Mouse (Mus musculus) bone marrow macrophage, adult 2 months (primary cell): Measurements from ENCODE around the gene Slc25a51. TPM values are rescaled to one million over a fixed set of nuclear protein-coding genes. Genes with fewer than 3 reads are reported as not detected.
"Not testable (repeated sequence)": the region's sequence is repeated elsewhere in the genome, so short reads cannot be mapped to it uniquely, and the experiment has no call there.

Source experiments
- H3K27ac ChIP-seq: 2 replicates; pipeline ENCODE4 v1.5.1; 2012; ENCODE audit warnings: low read depth, low read length; ENCODE audit not compliant: insufficient read depth
- H3K4me1 ChIP-seq: 2 replicates; pipeline ENCODE4 v1.6.1; 2012; ENCODE audit warnings: low read length; ENCODE audit not compliant: control insufficient read depth, insufficient read depth
- H3K4me3 ChIP-seq: 2 replicates; pipeline ENCODE4 v1.5.1; 2012; ENCODE audit warnings: mild to moderate bottlenecking, low read length, moderate library complexity; ENCODE audit not compliant: insufficient read depth
- CTCF ChIP-seq: IDR thresholded peaks from 2 replicates; pipeline ENCODE4 v1.5.1; 2012; ENCODE audit warnings: low read depth, mild to moderate bottlenecking, low read length, moderate library complexity
- POLR2A ChIP-seq: IDR thresholded peaks from 2 replicates; pipeline ENCODE4 v1.6.1; 2012; ENCODE audit warnings: mild to moderate bottlenecking, low read depth, low read length, borderline replicate concordance
- polyA plus RNA-seq: library from polyadenylated mRNA; stranded (reverse); fragments of >200 nt; gene quantifications from 2 replicates; pipeline ENCODE4 v1.2.4, GENCODE M21; 2012; ENCODE audit not compliant: missing spikeins, insufficient read depth, insufficient read length

The Slc25a51 gene
- polyA plus RNA-seq, 1 experiment, result 54.6 TPM

GRCm38 (mm10) chr4:45404086-45404485 is 4.5 kb downstream of the Slc25a51 start:
- Histone ChIP-seq H3K4me1 (peaks cover 7% of the 10 kb centered on the region), H3K27ac (no peak overlapping the region), H3K4me3 (no peak overlapping the region)
- TF ChIP-seq POLR2A (no peak), CTCF (no peak)

GRCm38 (mm10) chr4:45403499-45403878 is 5.1 kb downstream of the Slc25a51 start:
- TF ChIP-seq POLR2A (no peak), CTCF (no peak)
- Histone ChIP-seq H3K4me3 (no peak overlapping the region), H3K27ac (no peak overlapping the region), H3K4me1 (peaks cover 7% of the 10 kb centered on the region)

- H3K27ac ChIP-seq, result no peak overlapping the region
These were observed 5.6 kb downstream of the Slc25a51 start for GRCm38 (mm10) chr4:45402878-45403498.

GRCm38 (mm10) chr4:45402281-45402680 is 6.3 kb downstream of the Slc25a51 start:
- TF ChIP-seq POLR2A, result no peak
- TF ChIP-seq CTCF, result no peak
- Histone ChIP-seq H3K4me3 (no peak overlapping the region), H3K27ac (no peak overlapping the region), H3K4me1 (peaks cover 7% of the 10 kb centered on the region)

More at GRCm38 (mm10) chr4:45402878-45403498, 5.6 kb downstream of the Slc25a51 start:
- H3K4me3 ChIP-seq, result no peak overlapping the region
- peaks cover 7% of the 10 kb centered on the region for H3K4me1 ChIP-seq
- no peak for TF ChIP-seq CTCF
- TF ChIP-seq POLR2A, result no peak

- Histone ChIP-seq H3K4me1 (no peaks in the 10 kb centered on the region; the same call in 1 of the 2 replicates), H3K4me3 (no peak overlapping the region), H3K27ac (no peak overlapping the region)
- TF ChIP-seq POLR2A, result no peak
- TF ChIP-seq CTCF, result no peak
These were observed 8.9 kb downstream of the Slc25a51 start for GRCm38 (mm10) chr4:45399421-45400210.

GRCm38 (mm10) chr4:45398315-45398714 is 10.3 kb downstream of the Slc25a51 start:
- H3K4me3 ChIP-seq, H3K4me1 ChIP-seq, H3K27ac ChIP-seq: not testable (repeated sequence)

- not testable (repeated sequence) for H3K4me3 ChIP-seq, H3K4me1 ChIP-seq, H3K27ac ChIP-seq
These were observed 12.4 kb downstream of the Slc25a51 start for GRCm38 (mm10) chr4:45396211-45396610.

GRCm38 (mm10) chr4:45393658-45394057 is 14.9 kb downstream of the Slc25a51 start:
- TF ChIP-seq CTCF (no peak), POLR2A (no peak)
- Histone ChIP-seq H3K27ac (no peak overlapping the region), H3K4me3 (no peak overlapping the region), H3K4me1 (peaks cover 2% of the 10 kb centered on the region)

- TF ChIP-seq POLR2A (no peak), CTCF (no peak)
- Histone ChIP-seq H3K4me1 (peaks cover 2% of the 10 kb centered on the region; the same call in 1 of the 2 replicates), H3K27ac (no peak overlapping the region), H3K4me3 (no peak overlapping the region)
These were observed 15.6 kb downstream of the Slc25a51 start for GRCm38 (mm10) chr4:45392994-45393393.

- no peak overlapping the region for H3K4me3 ChIP-seq
- TF ChIP-seq POLR2A, result no peak
- no peak for TF ChIP-seq CTCF
- no peak overlapping the region for H3K27ac ChIP-seq
- H3K4me1 ChIP-seq, result peaks cover 2% of the 10 kb centered on the region; the same call in 1 of the 2 replicates
These were observed 16.0 kb downstream of the Slc25a51 start for GRCm38 (mm10) chr4:45392572-45392971.

GRCm38 (mm10) chr4:45392099-45392498 is 16.5 kb downstream of the Slc25a51 start:
- H3K4me3 ChIP-seq, result no peak overlapping the region
- TF ChIP-seq POLR2A, result no peak
- no peak for TF ChIP-seq CTCF
- H3K4me1 ChIP-seq, result peaks cover 2% of the 10 kb centered on the region; the same call in 1 of the 2 replicates
- no peak overlapping the region for H3K27ac ChIP-seq

GRCm38 (mm10) chr4:45387296-45387695 is 21.3 kb downstream of the Slc25a51 start:
- not testable (repeated sequence) for H3K4me3 ChIP-seq, H3K27ac ChIP-seq, H3K4me1 ChIP-seq

GRCm38 (mm10) chr4:45382133-45382532 is 26.4 kb downstream of the Slc25a51 start:
- H3K27ac ChIP-seq, H3K4me1 ChIP-seq, H3K4me3 ChIP-seq: not testable (repeated sequence)

- H3K4me1 ChIP-seq, H3K4me3 ChIP-seq, H3K27ac ChIP-seq: not testable (repeated sequence)
These were observed 27.5 kb downstream of the Slc25a51 start for GRCm38 (mm10) chr4:45380903-45381580.
